Mouse (Mus musculus) small intestine, adult 2 months (tissue): ENCODE data around the gene 1500009L16Rik. TPM values are rescaled to one million over a fixed set of nuclear protein-coding genes. Genes with fewer than 3 reads are reported as not detected.

ENCODE experiments used
- H3K27ac ChIP-seq: fragments of 200-500 bp; 2 replicates; pipeline ENCODE4 v1.5.1; 2012; ENCODE audit warnings: low read depth, low read length, control low read depth, inconsistent platforms; ENCODE audit not compliant: insufficient read depth
- H3K27me3 ChIP-seq: fragments of 200-500 bp; 2 replicates; pipeline ENCODE4 v1.6.1; 2012; ENCODE audit warnings: mild to moderate bottlenecking, moderate library complexity, low read length, inconsistent platforms; ENCODE audit not compliant: control insufficient read depth, insufficient read depth
- H3K36me3 ChIP-seq: fragments of 200-500 bp; 2 replicates; pipeline ENCODE4 v1.6.1; 2012; ENCODE audit warnings: mild to moderate bottlenecking, low read length, control low read depth, inconsistent platforms; ENCODE audit not compliant: control insufficient read depth, insufficient read depth
- H3K4me1 ChIP-seq: fragments of 200-500 bp; 2 replicates; pipeline ENCODE4 v1.6.1; 2012; ENCODE audit warnings: low read length, inconsistent platforms, mixed read lengths; ENCODE audit not compliant: control insufficient read depth, insufficient read depth, insufficient read length
- H3K4me3 ChIP-seq: fragments of 200-500 bp; 2 replicates; pipeline ENCODE4 v1.5.1; 2012; ENCODE audit warnings: low read depth, mild to moderate bottlenecking, control low read depth, inconsistent platforms, low read length, moderate library complexity
- CTCF ChIP-seq: fragments of 200-500 bp; IDR thresholded peaks from 2 replicates; pipeline ENCODE4 v1.5.1; 2012; ENCODE audit warnings: low read depth, mild to moderate bottlenecking, control low read depth, inconsistent platforms, low read length, moderate library complexity, mixed read lengths; ENCODE audit not compliant: insufficient replicate concordance, insufficient read length; ENCODE audit errors: extremely low read depth
- POLR2A ChIP-seq: fragments of 200-500 bp; IDR thresholded peaks from 2 replicates; pipeline ENCODE4 v1.6.1; 2012; ENCODE audit warnings: low read depth, mild to moderate bottlenecking, control low read depth, inconsistent platforms, low read length, moderate library complexity
- WGBS: fragments of 180-500 bp; shearing (Covaris S2); methylation state at CpG from one replicate; pipeline ENCODE4 v1.1.7; 2018; 5-methylcytosine and 5-hydroxymethylcytosine counted together
- polyA plus RNA-seq: library from polyadenylated mRNA; depleted of rRNA; stranded (reverse); fragments of >200 nt; gene quantifications from 2 replicates; pipeline ENCODE4 v1.2.3, GENCODE M21; 2012

The 1500009L16Rik gene
- polyA plus RNA-seq, 1 experiment, result 1.5 TPM

- Histone ChIP-seq H3K4me1 (no peaks in the 10 kb centered on the region), H3K27me3 (no peaks in the 10 kb centered on the region), H3K4me3 (no peak overlapping the region), H3K36me3 (no peaks in the 10 kb centered on the region), H3K27ac (no peak overlapping the region)
- 44% methylated on average over 10 of the region's 10 CpGs for WGBS
- no peak for TF ChIP-seq POLR2A
- TF ChIP-seq CTCF, result no peak
Observed at GRCm38 (mm10) chr10:83711769-83712168, 10.9 kb upstream of the 1500009L16Rik start.

- H3K4me3 ChIP-seq, result no peak overlapping the region
- H3K27ac ChIP-seq, result no peak overlapping the region
- no peaks in the 10 kb centered on the region for H3K4me1 ChIP-seq
- 0 out of 2 replicates have a peak, but pooled peaks cover 3% of the 10 kb centered on the region for H3K27me3 ChIP-seq
- H3K36me3 ChIP-seq, result no peaks in the 10 kb centered on the region
- TF ChIP-seq POLR2A, result no peak
- TF ChIP-seq CTCF, result no peak
- 73% methylated on average over 12 of the region's 12 CpGs for WGBS
Observed at GRCm38 (mm10) chr10:83718855-83719474, 3.7 kb upstream of the 1500009L16Rik start.

- Histone ChIP-seq H3K4me3 (peak overlapping the region; percentile 82), H3K4me1 (no peaks in the 10 kb centered on the region), H3K27ac (no peak overlapping the region), H3K27me3 (0 out of 2 replicates have a peak, but pooled peaks cover 3% of the 10 kb centered on the region), H3K36me3 (no peaks in the 10 kb centered on the region)
- under 1% methylated on average over 21 of the region's 23 CpGs for whole genome bisulfite sequencing
- TF ChIP-seq CTCF (no peak), POLR2A (no peak)
Observed at GRCm38 (mm10) chr10:83723055-83723454, 390 bp downstream of the 1500009L16Rik start.

DNA sequence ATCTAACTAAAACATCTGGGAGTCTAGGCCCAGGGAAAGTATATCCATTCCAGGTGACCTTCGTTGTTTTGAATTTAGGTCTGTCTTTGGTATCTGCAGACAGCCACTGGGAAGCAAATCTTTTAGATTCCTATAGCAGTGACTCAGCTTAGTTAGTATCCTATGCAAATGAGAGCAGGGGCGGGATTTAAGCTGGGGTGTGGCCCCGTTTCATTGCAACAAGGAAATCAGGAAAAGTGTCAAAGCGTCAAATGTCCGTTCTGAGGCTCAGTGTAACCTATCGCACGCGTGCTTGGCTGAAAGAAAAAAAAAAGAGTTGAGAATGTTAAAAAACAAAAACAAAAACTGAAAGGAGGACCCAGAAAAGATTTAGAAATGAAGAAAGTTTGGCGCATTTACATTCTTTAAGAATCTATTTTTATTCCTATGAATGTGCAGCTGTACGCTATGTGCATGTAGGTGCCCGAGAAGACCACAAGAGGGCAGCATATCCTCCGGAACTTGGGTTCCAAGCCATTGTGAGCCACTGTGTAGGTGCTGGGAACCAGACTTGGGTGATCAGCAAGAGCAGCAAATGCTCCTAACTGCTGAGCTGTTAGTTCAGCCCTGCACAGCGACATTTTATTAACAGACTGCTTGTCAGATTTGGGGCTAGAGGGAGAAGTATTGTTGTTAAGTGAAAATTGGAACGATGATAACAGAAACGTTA lies 1.8 kb downstream of the 1500009L16Rik start:
- H3K4me1 ChIP-seq, result no peaks in the 10 kb centered on the region
- H3K36me3 ChIP-seq, result no peaks in the 10 kb centered on the region
- no peak overlapping the region for H3K27ac ChIP-seq
- H3K27me3 ChIP-seq, result 0 out of 2 replicates have a peak, but pooled peaks cover 3% of the 10 kb centered on the region
- TF ChIP-seq POLR2A (no peak), CTCF (peak; percentile 55; the same call in 1 of the 2 replicates)
- H3K4me3 ChIP-seq, result no peak overlapping the region
- 87% methylated on average over 15 of the region's 15 CpGs for WGBS

DNA sequence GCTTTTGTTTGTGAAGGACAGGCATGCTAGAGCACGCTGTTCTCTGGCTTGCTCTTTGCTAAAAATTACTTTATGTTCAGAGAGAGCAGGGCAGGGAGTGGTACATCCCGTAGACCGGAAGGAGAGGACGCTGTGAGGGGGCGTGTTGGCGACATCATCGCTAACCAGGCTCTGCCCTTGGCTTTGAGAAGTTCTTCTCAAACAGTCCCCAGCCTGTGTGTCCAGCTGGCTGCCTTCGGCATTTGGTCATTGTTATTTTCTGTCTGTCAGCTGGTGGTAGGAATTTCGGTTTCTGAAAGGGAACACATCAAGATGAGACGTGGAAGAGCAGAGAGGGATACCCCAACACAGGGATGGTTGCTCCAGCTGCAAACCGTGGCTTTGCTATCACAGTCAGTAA lies 3.5 kb downstream of the 1500009L16Rik start:
- H3K27ac ChIP-seq, result no peak overlapping the region
- TF ChIP-seq CTCF, result no peak
- no peak for TF ChIP-seq POLR2A
- H3K4me3 ChIP-seq, result no peak overlapping the region
- WGBS, result 71% methylated on average over 11 of the region's 11 CpGs
- no peaks in the 10 kb centered on the region for H3K36me3 ChIP-seq
- 0 out of 2 replicates have a peak, but pooled peaks cover 3% of the 10 kb centered on the region for H3K27me3 ChIP-seq
- no peaks in the 10 kb centered on the region for H3K4me1 ChIP-seq

DNA sequence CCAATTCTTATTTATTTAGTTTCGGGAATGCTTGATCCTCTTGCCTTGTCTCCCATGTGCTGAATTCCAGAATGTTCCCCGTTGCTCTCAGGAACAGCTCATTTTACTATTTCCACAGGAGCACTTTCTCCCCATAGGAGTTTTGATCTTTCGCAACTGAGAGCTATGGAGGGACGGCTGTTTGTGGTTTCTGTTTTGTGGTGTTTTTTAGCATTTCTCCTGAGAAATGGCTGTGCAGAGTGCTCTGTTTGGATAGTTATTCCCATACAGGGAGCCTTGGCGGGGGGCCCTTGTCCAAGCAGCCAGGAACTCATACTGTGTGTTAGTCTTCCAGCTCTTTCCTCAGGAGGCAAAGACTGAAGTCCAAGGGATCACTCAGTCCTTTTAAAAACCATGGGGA lies 5.2 kb downstream of the 1500009L16Rik start:
- WGBS, result 77% methylated on average over 5 of the region's 5 CpGs
- Histone ChIP-seq H3K4me3 (no peak overlapping the region), H3K27ac (no peak overlapping the region), H3K4me1 (no peaks in the 10 kb centered on the region), H3K27me3 (0 out of 2 replicates have a peak, but pooled peaks cover 3% of the 10 kb centered on the region), H3K36me3 (no peaks in the 10 kb centered on the region)
- TF ChIP-seq POLR2A (no peak), CTCF (no peak)

DNA sequence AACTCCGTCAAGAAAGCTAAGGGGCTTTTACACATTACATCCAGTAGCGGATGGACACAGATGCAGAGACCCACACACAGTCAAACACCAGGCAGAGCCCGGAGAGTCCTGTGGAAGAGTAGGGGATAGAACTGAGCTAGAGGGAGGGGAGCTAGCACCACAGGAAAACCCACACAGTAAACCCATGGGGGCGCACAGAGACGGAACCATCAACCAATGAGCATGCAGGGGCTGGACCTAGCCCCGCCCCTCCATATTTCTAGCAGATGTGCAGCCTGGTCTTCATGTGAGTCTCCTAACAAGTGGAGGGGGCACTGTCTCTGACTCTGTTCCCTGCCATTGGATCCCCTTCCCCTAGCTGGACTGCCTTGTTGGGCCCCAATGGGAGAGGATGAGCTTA lies 5.9 kb downstream of the 1500009L16Rik start:
- H3K36me3 ChIP-seq, result no peaks in the 10 kb centered on the region
- no peaks in the 10 kb centered on the region for H3K4me1 ChIP-seq
- H3K27me3 ChIP-seq, result no peaks in the 10 kb centered on the region
- no peak overlapping the region for H3K27ac ChIP-seq
- no peak overlapping the region for H3K4me3 ChIP-seq
- TF ChIP-seq CTCF, result no peak
- TF ChIP-seq POLR2A, result no peak
- WGBS, result 79% methylated on average over 6 of the region's 6 CpGs
